Mouse (Mus musculus): Measurements from ENCODE around the gene Rundc3a.
"Not testable (repeated sequence)": the region's sequence is repeated elsewhere in the genome, so short reads cannot be mapped to it uniquely, and the experiment has no call there.

The Rundc3a gene

GRCm38 (mm10) chr11:102368347-102368746, 24.9 kb upstream of the Rundc3a start:
- no peak for DNase-seq

- DNase-seq = no peak
Observed at GRCm38 (mm10) chr11:102369263-102369662, 23.9 kb upstream of the Rundc3a start.

GRCm38 (mm10) chr11:102370285-102370684, 22.9 kb upstream of the Rundc3a start:
- no peak for DNase-seq

GRCm38 (mm10) chr11:102371926-102372685, 21.1 kb upstream of the Rundc3a start:
- no peak for DNase-seq

GRCm38 (mm10) chr11:102372936-102373335, 20.3 kb upstream of the Rundc3a start:
- DNase-seq = no peak

GRCm38 (mm10) chr11:102373646-102374045, 19.6 kb upstream of the Rundc3a start:
- DNase-seq = no peak

GRCm38 (mm10) chr11:102374108-102374725, 19.0 kb upstream of the Rundc3a start:
- DNase-seq = no peak

- peak; percentile 50 to 69 for DNase-seq
Observed at GRCm38 (mm10) chr11:102375196-102376173, 17.7 kb upstream of the Rundc3a start.

GRCm38 (mm10) chr11:102376196-102376835, 16.9 kb upstream of the Rundc3a start:
- DNase-seq = no peak

- DNase-seq = peak in 1 of 2 experiments; percentile 21
Observed at GRCm38 (mm10) chr11:102377186-102377585, 16.0 kb upstream of the Rundc3a start.

- no peak for DNase-seq
Observed at GRCm38 (mm10) chr11:102380091-102380490, 13.1 kb upstream of the Rundc3a start.

- DNase-seq = no peak
Observed at GRCm38 (mm10) chr11:102381341-102382100, 11.7 kb upstream of the Rundc3a start.

GRCm38 (mm10) chr11:102382794-102383193, 10.4 kb upstream of the Rundc3a start:
- DNase-seq = no peak

GRCm38 (mm10) chr11:102383365-102384136, 9.7 kb upstream of the Rundc3a start:
- DNase-seq = no peak

- no peak for DNase-seq
Observed at GRCm38 (mm10) chr11:102384418-102384817, 8.8 kb upstream of the Rundc3a start.

- DNase-seq = no peak
Observed at GRCm38 (mm10) chr11:102385075-102385474, 8.1 kb upstream of the Rundc3a start.

GRCm38 (mm10) chr11:102386121-102386520, 7.1 kb upstream of the Rundc3a start:
- DNase-seq = no peak

GRCm38 (mm10) chr11:102389436-102389835, 3.8 kb upstream of the Rundc3a start:
- not testable (repeated sequence) for DNase-seq

GRCm38 (mm10) chr11:102392441-102393237, 564 bp upstream of the Rundc3a start:
- DNase-seq = no peak

Measured in lung, adult 18-20 months (tissue).